In the genomic region with DNA sequence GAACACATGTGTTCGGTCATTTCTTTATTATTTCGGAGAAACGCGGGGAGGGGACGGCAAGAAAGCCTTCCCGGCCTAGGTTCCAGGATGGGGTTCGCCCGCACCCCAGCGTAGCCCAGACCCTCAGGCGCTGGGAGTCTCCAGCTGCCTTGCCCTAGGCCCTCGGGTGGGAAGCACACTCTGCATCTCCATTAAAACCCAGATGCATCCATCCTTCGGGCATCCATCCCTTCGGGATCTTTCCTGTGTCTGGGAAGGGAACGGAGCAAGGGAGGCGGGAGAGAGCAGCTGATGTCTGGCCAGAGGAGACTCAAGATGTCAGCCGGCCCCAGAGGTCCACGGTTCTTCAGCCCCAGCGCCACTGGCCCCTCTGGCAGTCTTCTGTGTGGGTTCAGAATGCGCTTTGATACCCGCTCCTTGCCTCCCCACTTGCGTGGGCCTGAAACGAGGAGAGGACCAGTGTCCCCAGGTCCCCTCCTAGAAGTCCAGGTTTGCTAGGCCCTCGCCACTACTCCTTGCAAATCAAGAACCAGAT, we compare ENCODE assay signal across 9 mouse cellular contexts. TPM values are rescaled to one million over a fixed set of nuclear protein-coding genes. Genes with fewer than 3 reads are reported as not detected.
DNase-seq lines count a peak whose midpoint lies in the region; ATAC-seq and TF ChIP-seq lines count a peak whose summit lies in the region.
"Had no signal": no experiment of that assay in that cellular context is flagged by ENCODE, and none has a peak within 500 bp of the region (broad histone marks: within the 10 kb centered on the region; RNA-seq: fewer than 3 reads in every experiment).

No protein-coding gene starts in this region.

- peak overlapping the region; percentile 44 for H3K4me3 ChIP-seq in heart, embryonic 16.5 days (ENCODE audit: low read length)
- peak overlapping the region; percentile 39 for H3K4me3 ChIP-seq in forebrain, postnatal 0 days (ENCODE audit: low read depth, low read length)
- peak overlapping the region; percentile 58 for H3K4me3 ChIP-seq in midbrain, embryonic 13.5 days (replicated peaks)

- TF ChIP-seq CTCF in forebrain, postnatal 0 days (IDR thresholded peaks at IDR 0.05; ENCODE audit: low read depth) = no peak

- no peaks in the 10 kb centered on the region for H3K9me3 ChIP-seq in heart, embryonic 16.5 days (replicated peaks; ENCODE audit: control insufficient read depth, low read length)
- no peaks in the 10 kb centered on the region for H3K9me3 ChIP-seq in forebrain, postnatal 0 days (ENCODE audit: low read length)
- no peaks in the 10 kb centered on the region for H3K9me3 ChIP-seq in midbrain, embryonic 13.5 days

- peak overlapping the region; percentile 65 for H3K4me2 ChIP-seq in heart, embryonic 16.5 days (ENCODE audit: low read depth, low read length)
- peak overlapping the region; percentile 61 for H3K4me2 ChIP-seq in forebrain, postnatal 0 days (ENCODE audit: low read depth)
- H3K4me2 ChIP-seq in midbrain, embryonic 13.5 days (replicated peaks) = peak overlapping the region; percentile 75

- no peak overlapping the region for H3K27ac ChIP-seq in heart, embryonic 16.5 days (ENCODE audit: low read length)
- peak overlapping the region; percentile 79 for H3K27ac ChIP-seq in forebrain, postnatal 0 days (ENCODE audit: low read depth, low read length)
- peak overlapping the region; percentile 98 for H3K27ac ChIP-seq in midbrain, embryonic 13.5 days

- no peaks in the 10 kb centered on the region for H3K36me3 ChIP-seq in heart, embryonic 16.5 days (ENCODE audit: control insufficient read depth, insufficient read depth)
- H3K36me3 ChIP-seq in forebrain, postnatal 0 days (ENCODE audit: insufficient read depth) = no peaks in the 10 kb centered on the region
- H3K36me3 ChIP-seq in midbrain, embryonic 13.5 days = no peaks in the 10 kb centered on the region

- 0 out of 2 replicates have a peak overlapping the region, but pooled peaks have one; percentile 10 for H3K9ac ChIP-seq in heart, embryonic 16.5 days (ENCODE audit: low read length)
- peak overlapping the region; percentile 58 for H3K9ac ChIP-seq in forebrain, postnatal 0 days
- H3K9ac ChIP-seq in midbrain, embryonic 13.5 days (replicated peaks) = peak overlapping the region; percentile 94

- ATAC-seq in heart, embryonic 16.5 days (replicated peaks; ENCODE audit: extremely low read depth, insufficient read depth, low FRiP score) = no peak
- peak; percentile 19; the same call in 1 of the 2 replicates for ATAC-seq in forebrain, postnatal 0 days
- ATAC-seq in midbrain, embryonic 13.5 days = peak; percentile 53

- no peak for DNase-seq in heart, postnatal 4 days
- DNase-seq in cerebellum, adult 18-20 months = peak; percentile 40 to 67
- DNase-seq in forebrain, postnatal 0 days = peak; percentile 46
- DNase-seq in frontal cortex, adult 2 months (ENCODE audit: extremely low spot score in 1 of 2, low spot score in 1 of 2) = no peak
- DNase-seq in layer of hippocampus, postnatal 25 days (ENCODE audit: extremely low spot score in 1 of 2, low spot score in 1 of 2) = no peak
- DNase-seq in right cerebral cortex, postnatal 25 days = no peak

- 5% methylated on average over 23 of the region's 23 CpGs for WGBS in heart, embryonic 16.5 days
- WGBS in forebrain, postnatal 0 days = 7% methylated on average over 23 of the region's 23 CpGs
- under 1% methylated on average over 23 of the region's 23 CpGs for WGBS in midbrain, embryonic 13.5 days

- peaks cover 55% of the 10 kb centered on the region for H3K27me3 ChIP-seq in heart, embryonic 16.5 days (ENCODE audit: control insufficient read depth, insufficient read depth, low read length)
- H3K27me3 ChIP-seq in forebrain, postnatal 0 days (ENCODE audit: insufficient read depth, low read length) = peaks cover 24% of the 10 kb centered on the region
- H3K27me3 ChIP-seq in midbrain, embryonic 13.5 days = peaks cover 50% of the 10 kb centered on the region

- H3K4me1 ChIP-seq in heart, embryonic 16.5 days (ENCODE audit: control insufficient read depth, insufficient read depth, low read length) = peaks cover 6% of the 10 kb centered on the region
- peaks cover 10% of the 10 kb centered on the region for H3K4me1 ChIP-seq in forebrain, postnatal 0 days (ENCODE audit: insufficient read depth)
- H3K4me1 ChIP-seq in midbrain, embryonic 13.5 days (replicated peaks) = peaks cover 28% of the 10 kb centered on the region

RNA-seq across cellular contexts. Expression of a gene that starts 2.3 kb away (rescaled TPM):
- polyA plus RNA-seq in heart, embryonic 16.5 days (2015; fragmentation: Nextera tagmentation; extraction: Ambion mirVana) = not detected in 2 replicates
- total RNA-seq in heart, postnatal 4 days (2021) = not detected
- total RNA-seq in forebrain, postnatal 0 days (2014; rRNA removed) = 8.6 and 19.0 TPM in 2 replicates
- polyA plus RNA-seq in forebrain, postnatal 0 days (2015; fragmentation: Nextera tagmentation; extraction: Ambion mirVana) = 7.0 and 14.6 TPM in 2 replicates
- 86.9 and 98.1 TPM in 2 replicates for polyA plus RNA-seq in midbrain, embryonic 13.5 days (2015; fragmentation: Nextera tagmentation; extraction: Ambion mirVana)
- 0.32 and 0.42 TPM in 2 replicates for polyA plus RNA-seq in frontal cortex, adult 2 months (2012; rRNA removed)
- 1 to 10 TPM; 1.7 to 2.1 TPM for total RNA-seq in layer of hippocampus, postnatal 25 days (2021)
- total RNA-seq: MEL had no signal

Comparison
In these comparisons a context has a peak if more than half of its experiments do, and no peak if none do; other contexts are left out.
1. H3K9ac ChIP-seq: peak in every context shown above with its lines; median percentile 94 in midbrain, embryonic 13.5 days; 58 in forebrain, postnatal 0 days; 10 in heart, embryonic 16.5 days.
2. DNase-seq: peak in cerebellum, adult 18-20 months (2 of 2) and forebrain, postnatal 0 days (single experiment); none in heart, postnatal 4 days (single experiment), frontal cortex, adult 2 months (0 of 2), layer of hippocampus, postnatal 25 days (0 of 2) and right cerebral cortex, postnatal 25 days (single experiment).
3. Peak in every context shown above with its lines, with median percentiles within 50 percentile points of each other: H3K4me2 ChIP-seq and H3K4me3 ChIP-seq.